Mouse (Mus musculus): ENCODE data around the gene Mlxipl. TPM values are rescaled to one million over a fixed set of nuclear protein-coding genes. Genes with fewer than 3 reads are reported as not detected.

Gene Mlxipl
- polyA plus RNA-seq, 1 experiment from 2014 or later, result 3.6 TPM

- no peaks in the 10 kb centered on the region for H3K9me3 ChIP-seq (ENCODE audit: control insufficient read depth, low read depth, low read length)
- no peaks in the 10 kb centered on the region for H3K4me1 ChIP-seq (ENCODE audit: control insufficient read depth, insufficient read depth, low read length)
- no peaks in the 10 kb centered on the region for H3K27me3 ChIP-seq (ENCODE audit: control insufficient read depth, insufficient read depth, low read length)
- no peak overlapping the region for H3K9ac ChIP-seq (replicated peaks; ENCODE audit: low read depth, low read length)
- no peak overlapping the region for H3K4me3 ChIP-seq (ENCODE audit: low read depth, low read length)
- no peak overlapping the region for H3K4me2 ChIP-seq (replicated peaks; ENCODE audit: low read depth, low read length)
- WGBS, result 72% methylated on average over 2 of the region's 2 CpGs
- H3K27ac ChIP-seq (ENCODE audit: low read length), result no peak overlapping the region
- H3K36me3 ChIP-seq (ENCODE audit: control insufficient read depth, insufficient read depth, low read length), result no peaks in the 10 kb centered on the region
- no peak for ATAC-seq (ENCODE audit: insufficient number of reproducible peaks, insufficient read depth, low FRiP score, low read depth)
Measured at GRCm38 (mm10) chr5:135139881-135140280, 50.2 kb downstream of the Mlxipl start.

DNA sequence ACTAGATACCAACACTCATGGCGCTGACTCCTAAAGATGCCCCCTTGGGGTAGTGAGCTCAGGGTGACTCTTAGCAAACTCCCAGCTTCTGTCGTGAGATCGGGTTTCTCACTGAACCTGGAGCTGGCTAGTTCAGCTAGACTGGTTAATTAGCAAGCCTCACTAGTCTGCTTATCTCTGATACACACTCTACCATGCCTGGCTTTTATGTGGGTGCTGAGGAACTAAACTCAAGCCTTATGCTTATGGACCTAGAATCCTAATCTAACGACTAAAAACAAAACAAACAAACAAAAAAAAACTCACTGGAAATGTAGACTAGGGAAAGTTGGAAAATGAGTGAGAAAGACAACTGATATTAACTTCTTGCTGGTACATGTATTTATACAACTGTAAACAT lies 54.8 kb downstream of the Mlxipl start:
- Histone ChIP-seq H3K36me3 (ENCODE audit: control insufficient read depth, insufficient read depth, low read length) (no peaks in the 10 kb centered on the region), H3K4me3 (ENCODE audit: low read depth, low read length) (no peak overlapping the region), H3K4me1 (ENCODE audit: control insufficient read depth, insufficient read depth, low read length) (no peaks in the 10 kb centered on the region), H3K27me3 (ENCODE audit: control insufficient read depth, insufficient read depth, low read length) (no peaks in the 10 kb centered on the region), H3K4me2 (replicated peaks; ENCODE audit: low read depth, low read length) (no peak overlapping the region), H3K9ac (replicated peaks; ENCODE audit: low read depth, low read length) (no peak overlapping the region), H3K9me3 (ENCODE audit: control insufficient read depth, low read depth, low read length) (no peaks in the 10 kb centered on the region), H3K27ac (ENCODE audit: low read length) (no peak overlapping the region)
- 46% methylated on average over 4 of the region's 4 CpGs for WGBS
- ATAC-seq (ENCODE audit: insufficient number of reproducible peaks, insufficient read depth, low FRiP score, low read depth), result no peak

DNA sequence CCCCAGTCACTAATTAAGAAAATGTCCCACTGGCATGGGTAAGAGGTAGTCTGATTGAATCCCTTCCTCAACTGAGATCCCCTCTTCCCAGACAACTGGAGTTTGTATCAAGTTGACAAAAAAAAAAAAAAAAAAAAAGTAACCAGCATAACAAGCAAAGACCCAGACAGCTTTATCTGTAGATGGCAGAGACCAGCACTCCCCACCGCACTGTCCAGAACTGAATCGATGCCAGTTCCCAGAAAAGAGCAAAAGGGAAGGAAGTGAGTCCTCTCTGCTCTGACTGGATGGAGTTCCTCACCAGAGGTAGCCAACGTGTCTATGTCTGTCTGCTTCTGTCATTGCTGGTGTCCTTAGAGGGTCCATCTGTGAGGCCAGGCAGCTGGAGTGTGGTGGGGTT lies 55.8 kb downstream of the Mlxipl start:
- no peak for ATAC-seq (ENCODE audit: insufficient number of reproducible peaks, insufficient read depth, low FRiP score, low read depth)
- WGBS, result 77% methylated on average over 3 of the region's 3 CpGs
- H3K27ac ChIP-seq (ENCODE audit: low read length), result no peak overlapping the region

GRCm38 (mm10) chr5:135145955-135146354 lies 56.3 kb downstream of the Mlxipl start:
- Histone ChIP-seq H3K27me3 (ENCODE audit: control insufficient read depth, insufficient read depth, low read length) (no peaks in the 10 kb centered on the region), H3K4me1 (ENCODE audit: control insufficient read depth, insufficient read depth, low read length) (peaks cover 2% of the 10 kb centered on the region; the same call in 1 of the 2 replicates), H3K9me3 (ENCODE audit: control insufficient read depth, low read depth, low read length) (no peaks in the 10 kb centered on the region), H3K36me3 (ENCODE audit: control insufficient read depth, insufficient read depth, low read length) (no peaks in the 10 kb centered on the region), H3K9ac (replicated peaks; ENCODE audit: low read depth, low read length) (no peak overlapping the region), H3K27ac (ENCODE audit: low read length) (no peak overlapping the region), H3K4me3 (ENCODE audit: low read depth, low read length) (no peak overlapping the region), H3K4me2 (replicated peaks; ENCODE audit: low read depth, low read length) (no peak overlapping the region)
- no peak for ATAC-seq (ENCODE audit: insufficient number of reproducible peaks, insufficient read depth, low FRiP score, low read depth)

More for the DNA sequence above, 55.8 kb downstream of the Mlxipl start:
- peaks cover 2% of the 10 kb centered on the region; the same call in 1 of the 2 replicates for H3K4me1 ChIP-seq (ENCODE audit: control insufficient read depth, insufficient read depth, low read length)
- no peak overlapping the region for H3K4me3 ChIP-seq (ENCODE audit: low read depth, low read length)
- H3K9ac ChIP-seq (replicated peaks; ENCODE audit: low read depth, low read length), result no peak overlapping the region
- H3K36me3 ChIP-seq (ENCODE audit: control insufficient read depth, insufficient read depth, low read length), result no peaks in the 10 kb centered on the region
- H3K4me2 ChIP-seq (replicated peaks; ENCODE audit: low read depth, low read length), result no peak overlapping the region
- no peaks in the 10 kb centered on the region for H3K27me3 ChIP-seq (ENCODE audit: control insufficient read depth, insufficient read depth, low read length)
- no peaks in the 10 kb centered on the region for H3K9me3 ChIP-seq (ENCODE audit: control insufficient read depth, low read depth, low read length)

GRCm38 (mm10) chr5:135148715-135149052 lies 59.0 kb downstream of the Mlxipl start:
- peak overlapping the region; percentile 72 for H3K4me3 ChIP-seq (ENCODE audit: low read depth, low read length)
- under 1% methylated on average over 13 of the region's 13 CpGs for WGBS
- no peaks in the 10 kb centered on the region for H3K9me3 ChIP-seq (ENCODE audit: control insufficient read depth, low read depth, low read length)
- peak overlapping the region; percentile 68 for H3K4me2 ChIP-seq (replicated peaks; ENCODE audit: low read depth, low read length)
- no peaks in the 10 kb centered on the region for H3K27me3 ChIP-seq (ENCODE audit: control insufficient read depth, insufficient read depth, low read length)
- ATAC-seq (ENCODE audit: insufficient number of reproducible peaks, insufficient read depth, low FRiP score, low read depth), result no peak
- peaks cover 3% of the 10 kb centered on the region; the same call in 1 of the 2 replicates for H3K36me3 ChIP-seq (ENCODE audit: control insufficient read depth, insufficient read depth, low read length)
- H3K9ac ChIP-seq (replicated peaks; ENCODE audit: low read depth, low read length), result peak overlapping the region; percentile 30; the same call in 1 of the 2 replicates
- H3K4me1 ChIP-seq (ENCODE audit: control insufficient read depth, insufficient read depth, low read length), result peaks cover 2% of the 10 kb centered on the region; the same call in 1 of the 2 replicates
- H3K27ac ChIP-seq (ENCODE audit: low read length), result peak overlapping the region; percentile 92; the same call in 1 of the 2 replicates

DNA sequence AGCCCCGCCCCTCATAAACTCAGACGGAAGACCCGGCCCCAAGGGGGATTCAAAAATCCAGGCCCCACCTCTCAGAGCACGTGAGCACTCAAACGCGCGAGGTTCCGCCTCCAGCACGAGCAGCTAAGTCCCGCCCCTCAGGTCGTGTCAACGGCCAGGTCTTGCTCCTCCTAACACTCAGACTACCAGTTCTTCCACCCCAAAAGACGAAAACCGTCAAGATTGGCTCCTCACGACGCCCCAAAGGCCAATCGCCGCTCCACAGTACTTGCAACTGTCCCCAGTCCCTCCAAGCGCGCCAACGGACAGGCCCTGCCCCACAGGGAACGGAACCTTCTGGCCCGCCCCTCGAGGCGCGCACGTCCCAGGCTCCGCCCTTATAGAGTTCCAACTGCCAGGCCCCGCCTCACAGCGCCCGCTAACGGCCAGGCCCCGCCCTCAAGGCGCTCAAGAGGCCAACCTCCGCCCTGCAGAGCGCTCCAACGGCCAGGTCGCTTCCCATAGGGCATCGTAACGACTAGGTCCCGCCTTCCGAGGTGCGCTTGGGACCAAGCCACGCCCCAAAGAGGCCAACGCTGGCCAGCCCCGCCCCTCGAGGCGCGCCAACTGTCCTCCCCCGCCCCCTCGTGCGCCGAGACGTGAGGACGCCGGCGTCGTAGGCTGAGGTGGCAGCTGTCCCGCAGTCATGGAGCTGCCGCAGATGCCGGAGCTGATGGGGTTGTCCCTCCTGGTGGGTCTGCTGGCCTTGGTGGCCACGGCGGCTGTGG lies 59.5 kb downstream of the Mlxipl start, which contains the start of gene Tbl2:
Tbl2 (plus strand) TSS at position 605 of the 767 bp plus-strand sequence.
- Histone ChIP-seq H3K4me3 (ENCODE audit: low read depth, low read length) (peak within 1 kb of the TSS; percentile 72), H3K4me2 (replicated peaks; ENCODE audit: low read depth, low read length) (peak within 1 kb of the TSS; percentile 68), H3K9me3 (ENCODE audit: control insufficient read depth, low read depth, low read length) (no peaks in the 10 kb centered on the region), H3K9ac (replicated peaks; ENCODE audit: low read depth, low read length) (peak within 1 kb of the TSS; percentile 54), H3K36me3 (ENCODE audit: control insufficient read depth, insufficient read depth, low read length) (peaks cover 8% of the 10 kb centered on the region; the same call in 1 of the 2 replicates), H3K27me3 (ENCODE audit: control insufficient read depth, insufficient read depth, low read length) (no peaks in the 10 kb centered on the region), H3K4me1 (ENCODE audit: control insufficient read depth, insufficient read depth, low read length) (peaks cover 2% of the 10 kb centered on the region; the same call in 1 of the 2 replicates), H3K27ac (ENCODE audit: low read length) (peak within 1 kb of the TSS; percentile 92)
- WGBS, result under 1% methylated on average over 62 of the region's 63 CpGs
- ATAC-seq (ENCODE audit: insufficient number of reproducible peaks, insufficient read depth, low FRiP score, low read depth), result peak; percentile 99

DNA sequence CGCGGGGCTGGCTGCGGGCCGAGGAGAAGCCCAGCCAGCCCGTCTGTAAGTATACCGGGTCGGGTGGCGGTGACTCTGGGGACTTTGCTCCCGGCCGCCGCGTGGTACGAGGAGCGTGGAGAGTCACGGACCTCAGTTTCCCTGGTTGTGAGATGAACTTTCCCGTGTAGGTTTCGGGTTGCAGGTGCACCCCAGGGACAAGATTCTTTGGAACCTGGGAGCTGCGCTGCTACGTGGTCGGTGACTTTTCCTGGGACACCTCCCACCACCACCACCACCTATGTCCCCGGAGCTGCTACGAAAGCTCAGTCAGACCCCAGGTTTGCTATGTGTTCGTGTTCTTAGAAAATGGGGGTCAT lies 60.1 kb downstream of the Mlxipl start:
- H3K4me2 ChIP-seq (replicated peaks; ENCODE audit: low read depth, low read length), result peak overlapping the region; percentile 61
- no peak overlapping the region; the same call in 1 of the 2 replicates for H3K27ac ChIP-seq (ENCODE audit: low read length)
- WGBS, result under 1% methylated on average over 23 of the region's 23 CpGs
- H3K36me3 ChIP-seq (ENCODE audit: control insufficient read depth, insufficient read depth, low read length), result peaks cover 12% of the 10 kb centered on the region; the same call in 1 of the 2 replicates
- peak overlapping the region; percentile 54 for H3K9ac ChIP-seq (replicated peaks; ENCODE audit: low read depth, low read length)
- ATAC-seq (ENCODE audit: insufficient number of reproducible peaks, insufficient read depth, low FRiP score, low read depth), result no peak
- H3K9me3 ChIP-seq (ENCODE audit: control insufficient read depth, low read depth, low read length), result no peaks in the 10 kb centered on the region
- H3K27me3 ChIP-seq (ENCODE audit: control insufficient read depth, insufficient read depth, low read length), result no peaks in the 10 kb centered on the region
- H3K4me1 ChIP-seq (ENCODE audit: control insufficient read depth, insufficient read depth, low read length), result peaks cover 2% of the 10 kb centered on the region; the same call in 1 of the 2 replicates
- peak overlapping the region; percentile 72 for H3K4me3 ChIP-seq (ENCODE audit: low read depth, low read length)

DNA sequence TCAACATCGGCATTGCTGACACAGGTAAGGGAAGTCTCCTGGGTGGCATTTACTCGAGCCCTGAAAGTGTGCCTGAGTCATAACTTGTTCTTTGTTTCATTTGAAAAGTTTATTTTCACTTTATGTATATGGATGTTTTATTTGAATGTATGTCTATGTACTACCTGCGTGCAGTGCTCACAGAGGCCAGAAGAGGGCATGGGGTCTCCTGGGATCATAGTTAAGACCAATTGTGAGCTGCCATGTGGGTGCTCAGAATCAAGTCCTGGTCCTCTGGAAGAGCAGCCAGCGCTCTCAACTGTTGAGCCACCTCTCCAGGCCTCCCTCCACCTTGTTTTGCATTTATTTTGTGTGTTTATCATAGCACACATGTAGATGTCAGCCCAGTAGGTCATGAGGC lies 66.8 kb downstream of the Mlxipl start:
- Histone ChIP-seq H3K4me1 (ENCODE audit: control insufficient read depth, insufficient read depth, low read length) (no peaks in the 10 kb centered on the region), H3K4me3 (ENCODE audit: low read depth, low read length) (no peak overlapping the region), H3K27me3 (ENCODE audit: control insufficient read depth, insufficient read depth, low read length) (no peaks in the 10 kb centered on the region), H3K36me3 (ENCODE audit: control insufficient read depth, insufficient read depth, low read length) (peaks cover 67% of the 10 kb centered on the region), H3K4me2 (replicated peaks; ENCODE audit: low read depth, low read length) (no peak overlapping the region), H3K9me3 (ENCODE audit: control insufficient read depth, low read depth, low read length) (no peaks in the 10 kb centered on the region), H3K9ac (replicated peaks; ENCODE audit: low read depth, low read length) (no peak overlapping the region), H3K27ac (ENCODE audit: low read length) (no peak overlapping the region)
- ATAC-seq (ENCODE audit: insufficient number of reproducible peaks, insufficient read depth, low FRiP score, low read depth), result no peak
- WGBS, result 92% methylated on average over 4 of the region's 4 CpGs

All from stomach, embryonic 14.5 days (tissue).